Mouse (Mus musculus) macrophage (primary cell): ENCODE data around the gene Gnb5. TPM values are rescaled to one million over a fixed set of nuclear protein-coding genes. Genes with fewer than 3 reads are reported as not detected.
"Not testable (repeated sequence)": the region's sequence is repeated elsewhere in the genome, so short reads cannot be mapped to it uniquely, and the experiment has no call there.

ENCODE experiments used
- H3K27ac ChIP-seq: fragments of 350-480 bp; formaldehyde crosslinking; 2 replicates; pipeline ENCODE4 v1.9.0; 2021
- H3K36me3 ChIP-seq: fragments of 350-480 bp; formaldehyde crosslinking; 2 replicates; pipeline ENCODE4 v1.9.0; 2021; ENCODE audit errors: inconsistent target
- H3K4me3 ChIP-seq: fragments of 350-480 bp; formaldehyde crosslinking; 2 replicates; pipeline ENCODE4 v1.9.0; 2021; ENCODE audit errors: inconsistent target
- H3K79me2 ChIP-seq: fragments of 350-480 bp; formaldehyde crosslinking; 2 replicates; pipeline ENCODE4 v1.9.0; 2021; ENCODE audit errors: inconsistent target
- WGBS: methylation state at CpG from one replicate; pipeline ENCODE4 v1.1.7; 2026; ENCODE audit warnings: inconsistent platforms; ENCODE audit not compliant: missing documents; 5-methylcytosine and 5-hydroxymethylcytosine counted together
- polyA plus RNA-seq: library from polyadenylated mRNA; stranded (reverse); fragments of 250-400 nt; gene quantifications from 3 replicates; pipeline ENCODE4 v1.2.4, GENCODE M21; 2018; ENCODE audit warnings: inconsistent platforms

Gene Gnb5
- polyA plus RNA-seq, 1 experiment from 2014 or later = 2.5 TPM

DNA sequence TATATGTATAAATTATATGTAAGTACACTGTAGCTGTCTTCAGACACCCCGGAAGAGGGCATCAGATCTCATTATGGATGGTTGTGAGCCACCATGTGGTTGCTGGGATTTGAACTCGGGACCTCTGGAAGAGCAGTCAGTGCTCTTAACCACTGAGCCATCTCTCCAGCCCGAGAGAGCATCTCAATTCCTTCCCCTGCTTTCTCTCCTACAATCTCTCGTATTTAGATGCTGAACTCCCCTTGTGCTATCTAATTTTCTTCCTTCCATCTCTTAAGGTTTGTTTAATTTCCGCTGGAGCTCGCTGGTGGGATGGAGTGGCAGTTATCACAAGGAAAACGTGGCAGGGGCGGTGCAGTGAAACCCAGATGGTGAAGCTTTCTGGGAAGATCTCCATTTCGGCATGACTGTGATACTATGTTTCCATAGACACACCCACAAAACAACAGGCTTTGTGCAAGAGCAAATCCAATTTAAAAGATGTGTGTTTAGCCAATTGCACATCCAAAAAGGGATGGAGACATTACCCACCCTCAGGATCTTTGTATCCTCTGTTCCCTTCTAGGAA is 51.1 kb downstream of the Gnb5 start:
- no peaks in the 10 kb centered on the region for H3K36me3 ChIP-seq
- 92% methylated on average over 9 of the region's 9 CpGs for WGBS
- no peak overlapping the region for H3K4me3 ChIP-seq
- H3K79me2 ChIP-seq = no peaks in the 10 kb centered on the region
- H3K27ac ChIP-seq = no peak overlapping the region

- H3K36me3 ChIP-seq = no peaks in the 10 kb centered on the region
- no peak overlapping the region for H3K4me3 ChIP-seq
- no peak overlapping the region for H3K27ac ChIP-seq
- no peaks in the 10 kb centered on the region for H3K79me2 ChIP-seq
- 10% methylated on average over 5 of the region's 5 CpGs for WGBS
These were observed 55.6 kb downstream of the Gnb5 start for GRCm38 (mm10) chr9:75361699-75362098.

GRCm38 (mm10) chr9:75362201-75362600 is 56.1 kb downstream of the Gnb5 start:
- WGBS = 52% methylated on average over 4 of the region's 4 CpGs
- Histone ChIP-seq H3K4me3 (no peak overlapping the region), H3K79me2 (no peaks in the 10 kb centered on the region), H3K36me3 (no peaks in the 10 kb centered on the region), H3K27ac (no peak overlapping the region)

DNA sequence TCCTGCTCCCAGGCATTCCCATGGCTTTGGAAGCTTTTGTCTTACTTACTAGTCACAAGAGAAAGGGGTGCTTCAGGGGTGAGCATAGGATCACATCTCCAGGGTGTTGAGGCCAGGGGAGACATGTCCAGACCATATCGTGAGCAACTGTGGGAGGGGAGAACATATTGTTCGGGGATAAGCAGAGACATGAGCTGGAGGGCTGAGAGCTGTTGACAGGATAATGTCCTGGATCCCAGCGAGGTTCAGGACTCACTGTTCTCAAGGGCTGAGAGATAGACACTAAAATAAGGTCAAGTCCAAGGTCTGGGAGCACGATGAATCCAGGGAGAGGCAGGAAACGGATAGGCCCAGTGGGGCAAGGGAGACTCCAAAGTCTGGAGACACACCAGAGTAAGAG is 56.9 kb downstream of the Gnb5 start:
- WGBS = 92% methylated on average over 5 of the region's 5 CpGs
- Histone ChIP-seq H3K36me3 (no peaks in the 10 kb centered on the region), H3K79me2 (no peaks in the 10 kb centered on the region), H3K27ac (no peak overlapping the region), H3K4me3 (no peak overlapping the region)

- 87% methylated on average over 7 of the region's 7 CpGs for WGBS
- H3K79me2 ChIP-seq, H3K27ac ChIP-seq, H3K4me3 ChIP-seq, H3K36me3 ChIP-seq: not testable (repeated sequence)
These were observed 57.6 kb downstream of the Gnb5 start for GRCm38 (mm10) chr9:75363702-75364101.

GRCm38 (mm10) chr9:75365195-75365594 is 59.1 kb downstream of the Gnb5 start:
- no peaks in the 10 kb centered on the region for H3K36me3 ChIP-seq
- H3K79me2 ChIP-seq = no peaks in the 10 kb centered on the region
- WGBS = 91% methylated on average over 4 of the region's 4 CpGs
- H3K4me3 ChIP-seq = no peak overlapping the region
- H3K27ac ChIP-seq = no peak overlapping the region

GRCm38 (mm10) chr9:75366191-75366590 is 60.1 kb downstream of the Gnb5 start:
- no peaks in the 10 kb centered on the region for H3K79me2 ChIP-seq
- WGBS = 88% methylated on average over 5 of the region's 5 CpGs
- H3K36me3 ChIP-seq = no peaks in the 10 kb centered on the region
- no peak overlapping the region for H3K4me3 ChIP-seq
- H3K27ac ChIP-seq = no peak overlapping the region

- 63% methylated on average over 2 of the region's 3 CpGs for WGBS
- Histone ChIP-seq H3K79me2 (no peaks in the 10 kb centered on the region), H3K27ac (peak overlapping the region; percentile 54), H3K36me3 (no peaks in the 10 kb centered on the region), H3K4me3 (no peak overlapping the region)
These were observed 62.7 kb downstream of the Gnb5 start for GRCm38 (mm10) chr9:75368779-75369178.

DNA sequence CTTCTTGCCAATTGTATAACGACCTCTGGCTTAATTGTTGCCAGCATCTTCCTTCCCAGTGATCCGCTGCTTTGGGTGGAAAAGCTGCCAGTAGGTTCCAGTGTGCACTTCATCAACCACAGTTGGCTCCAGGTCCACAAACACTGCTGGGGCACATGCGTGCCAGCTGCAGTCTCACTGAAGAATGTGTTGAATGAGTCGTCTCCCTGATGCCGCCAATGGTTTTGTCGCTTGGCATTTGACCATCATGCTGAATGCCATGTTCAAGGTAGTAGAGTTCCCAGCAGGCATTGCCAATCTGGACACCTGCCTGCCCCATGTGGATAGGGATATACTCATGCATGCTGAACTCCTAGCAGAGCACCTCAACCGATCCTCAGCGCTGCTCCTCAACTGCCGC is 69.5 kb downstream of the Gnb5 start:
- Histone ChIP-seq H3K4me3 (no peak overlapping the region), H3K79me2 (no peaks in the 10 kb centered on the region), H3K27ac (no peak overlapping the region), H3K36me3 (no peaks in the 10 kb centered on the region)
- 92% methylated on average over 9 of the region's 9 CpGs for WGBS

DNA sequence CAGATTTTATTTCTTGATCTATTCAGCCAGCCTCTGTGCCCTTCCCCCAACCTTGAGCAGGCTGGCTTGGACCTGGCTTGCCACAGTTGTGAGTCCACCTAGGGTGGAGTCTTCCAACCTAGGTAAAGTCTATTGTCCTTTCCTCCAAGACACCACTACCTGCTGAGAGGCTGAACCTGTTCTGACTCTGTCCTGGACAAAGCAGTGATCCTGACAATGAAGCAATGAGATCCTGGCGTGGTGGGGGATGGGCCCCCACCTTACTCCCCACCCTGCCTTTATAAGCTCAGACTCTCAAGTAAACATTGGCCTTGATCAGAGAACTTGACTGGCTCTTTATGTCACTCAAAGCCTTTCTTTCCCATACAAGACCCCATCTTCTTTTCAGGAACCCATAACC is 70.3 kb downstream of the Gnb5 start:
- Histone ChIP-seq H3K36me3 (no peaks in the 10 kb centered on the region), H3K27ac (no peak overlapping the region), H3K4me3 (no peak overlapping the region), H3K79me2 (no peaks in the 10 kb centered on the region)
- 100% methylated on average over 1 of the region's 1 CpGs for WGBS

- Histone ChIP-seq H3K4me3 (no peak overlapping the region), H3K36me3 (no peaks in the 10 kb centered on the region), H3K27ac (no peak overlapping the region), H3K79me2 (no peaks in the 10 kb centered on the region)
- 87% methylated on average over 2 of the region's 2 CpGs for WGBS
These were observed 72.7 kb downstream of the Gnb5 start for GRCm38 (mm10) chr9:75378774-75379173.

- 93% methylated on average over 14 of the region's 14 CpGs for WGBS
- Histone ChIP-seq H3K36me3 (peaks cover 17% of the 10 kb centered on the region), H3K4me3 (no peak overlapping the region), H3K79me2 (no peaks in the 10 kb centered on the region), H3K27ac (no peak overlapping the region)
These were observed 76.7 kb downstream of the Gnb5 start for GRCm38 (mm10) chr9:75382825-75383224.

DNA sequence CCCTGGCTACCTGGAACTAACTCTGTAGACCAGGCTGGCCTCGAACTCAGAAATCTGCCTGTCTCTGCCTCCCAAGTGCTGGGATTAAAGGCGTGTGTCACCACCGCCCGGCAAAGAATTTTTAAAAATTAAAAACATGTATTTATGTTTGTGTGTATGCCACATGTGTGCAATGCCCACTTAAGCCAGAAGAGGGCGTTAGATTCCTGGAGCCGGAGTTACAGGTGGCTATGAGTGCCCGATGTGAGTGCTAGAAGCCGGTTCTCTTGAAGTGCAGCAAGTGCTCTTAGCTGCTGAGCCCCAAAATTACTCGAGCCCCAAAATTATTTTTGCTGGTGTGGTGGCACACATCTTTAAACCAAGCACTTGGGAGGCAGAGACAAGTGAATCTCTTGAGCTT is 77.7 kb downstream of the Gnb5 start:
- peaks cover 23% of the 10 kb centered on the region for H3K36me3 ChIP-seq
- H3K79me2 ChIP-seq = no peaks in the 10 kb centered on the region
- no peak overlapping the region for H3K27ac ChIP-seq
- WGBS = 94% methylated on average over 9 of the region's 9 CpGs
- no peak overlapping the region for H3K4me3 ChIP-seq

- no peak overlapping the region for H3K4me3 ChIP-seq
- no peak overlapping the region for H3K27ac ChIP-seq
- peaks cover 29% of the 10 kb centered on the region for H3K36me3 ChIP-seq
- H3K79me2 ChIP-seq = no peaks in the 10 kb centered on the region
- WGBS = 88% methylated on average over 3 of the region's 3 CpGs
These were observed 78.4 kb downstream of the Gnb5 start for GRCm38 (mm10) chr9:75384337-75384962.

- peaks cover 39% of the 10 kb centered on the region for H3K36me3 ChIP-seq
- H3K4me3 ChIP-seq = no peak overlapping the region
- WGBS = 84% methylated on average over 9 of the region's 9 CpGs
- no peak overlapping the region for H3K27ac ChIP-seq
- no peaks in the 10 kb centered on the region; the same call in 1 of the 2 replicates for H3K79me2 ChIP-seq
These were observed 79.3 kb downstream of the Gnb5 start for GRCm38 (mm10) chr9:75385218-75385974.
